Mouse (Mus musculus) gastrocnemius, postnatal 10 days (tissue): ENCODE results near the gene Usp22. TPM values are rescaled to one million over a fixed set of nuclear protein-coding genes. Genes with fewer than 3 reads are reported as not detected.
A peak's percentile ranks its signal among the peaks of the same experiment; 100 is the strongest.
"Not testable (repeated sequence)": the region's sequence is repeated elsewhere in the genome, so short reads cannot be mapped to it uniquely, and the experiment has no call there.

Experiments used
- DNase-seq: peaks from one replicate; pipeline ENCODE4 v3.0.0; 2021; ENCODE audit warnings: mixed read lengths
- long read RNA-seq, 2 experiments: library from polyadenylated mRNA; stranded (forward); transcript quantifications; one replicate each; pipeline ENCODE4 v2.0.0; 2021
- total RNA-seq, 2 experiments: library from RNA; stranded (reverse); gene quantifications; 2 replicates each; pipeline ENCODE4 v1.2.3; 2021

Gene Usp22
- 10 to 100 TPM; 28.1 to 39.3 TPM for total RNA-seq
- long read RNA-seq, experiment 1, full-length matches to known transcripts: 32 of 43 reads
- long read RNA-seq, experiment 1, partial matches to known transcripts: 2 of 43 reads
- long read RNA-seq, experiment 1, other reads (novel, unspliced or antisense): 9 of 43 reads
- long read RNA-seq, experiment 2, full-length matches to known transcripts: 21 of 23 reads
- long read RNA-seq, experiment 2, partial matches to known transcripts: 0 of 23 reads
- long read RNA-seq, experiment 2, other reads (novel, unspliced or antisense): 2 of 23 reads

DNA sequence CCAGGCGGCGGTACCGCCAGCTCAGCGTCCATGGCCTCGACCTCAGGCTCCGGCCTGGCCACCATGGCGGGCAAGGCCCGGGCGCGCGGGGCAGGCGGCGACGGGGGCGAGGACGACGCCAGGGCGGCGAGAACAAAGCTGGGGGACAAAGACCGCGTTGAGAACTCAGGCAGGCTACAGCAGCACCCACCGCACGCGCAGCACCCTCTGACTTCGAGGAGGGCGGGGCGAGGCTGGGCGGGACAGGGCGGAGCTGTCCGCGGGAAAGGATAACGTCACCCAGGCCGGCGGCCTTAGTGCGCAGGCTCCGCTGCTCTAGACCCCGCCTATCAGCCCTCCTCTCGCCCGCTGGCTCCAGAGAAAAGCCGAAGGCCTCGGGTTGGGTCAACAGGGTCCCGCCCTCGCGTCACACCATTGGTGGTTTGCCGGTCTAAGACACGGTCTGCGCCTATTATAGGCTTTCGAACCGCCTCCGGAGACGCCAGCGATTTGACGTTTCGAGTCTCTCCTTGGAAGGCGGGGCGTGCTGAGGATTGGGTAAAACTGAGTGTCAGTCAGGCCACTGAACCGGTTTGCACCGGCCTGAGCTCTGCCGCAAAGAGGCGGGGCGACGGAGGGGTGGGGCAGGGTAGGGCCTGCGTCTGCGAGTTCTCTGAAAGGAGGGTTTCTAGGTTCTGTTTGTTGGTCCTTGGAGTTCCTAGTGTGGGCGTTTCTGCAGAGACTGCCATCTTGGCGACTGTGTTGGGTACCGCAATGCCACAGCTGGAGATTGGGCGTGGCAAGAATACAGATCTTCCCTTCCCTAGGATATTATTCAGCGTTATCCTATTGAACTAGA lies at the start of gene Usp22:
Usp22 (minus strand) TSS at position 235 of the 838 bp plus-strand sequence.
- DNase-seq: peak; percentile 97

DNA sequence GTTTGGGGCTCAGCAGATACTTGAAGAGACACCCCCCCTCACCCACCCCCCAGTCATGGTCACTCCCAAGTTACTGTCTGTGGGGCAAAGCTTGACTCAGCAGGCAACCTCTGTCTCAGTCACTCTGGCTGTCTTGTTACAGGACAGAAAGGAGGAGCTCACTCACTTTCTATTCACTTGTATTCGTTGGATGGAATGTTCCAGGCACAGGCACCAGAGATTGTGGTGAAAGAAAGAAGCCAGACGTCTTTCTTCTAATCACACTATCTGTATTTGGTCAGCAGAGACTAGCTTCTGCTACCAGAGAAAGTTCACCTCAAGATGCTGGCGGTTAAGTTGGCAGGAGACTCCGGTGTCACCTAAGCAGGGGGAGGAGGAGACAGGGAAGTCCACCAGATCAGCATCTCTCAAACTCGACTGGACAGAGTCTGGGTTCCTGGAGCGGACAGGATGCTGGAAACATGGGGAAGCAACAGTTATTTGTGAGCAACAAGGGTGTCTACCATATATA lies 49.4 kb upstream of the Usp22 start:
- DNase-seq: no peak

DNA sequence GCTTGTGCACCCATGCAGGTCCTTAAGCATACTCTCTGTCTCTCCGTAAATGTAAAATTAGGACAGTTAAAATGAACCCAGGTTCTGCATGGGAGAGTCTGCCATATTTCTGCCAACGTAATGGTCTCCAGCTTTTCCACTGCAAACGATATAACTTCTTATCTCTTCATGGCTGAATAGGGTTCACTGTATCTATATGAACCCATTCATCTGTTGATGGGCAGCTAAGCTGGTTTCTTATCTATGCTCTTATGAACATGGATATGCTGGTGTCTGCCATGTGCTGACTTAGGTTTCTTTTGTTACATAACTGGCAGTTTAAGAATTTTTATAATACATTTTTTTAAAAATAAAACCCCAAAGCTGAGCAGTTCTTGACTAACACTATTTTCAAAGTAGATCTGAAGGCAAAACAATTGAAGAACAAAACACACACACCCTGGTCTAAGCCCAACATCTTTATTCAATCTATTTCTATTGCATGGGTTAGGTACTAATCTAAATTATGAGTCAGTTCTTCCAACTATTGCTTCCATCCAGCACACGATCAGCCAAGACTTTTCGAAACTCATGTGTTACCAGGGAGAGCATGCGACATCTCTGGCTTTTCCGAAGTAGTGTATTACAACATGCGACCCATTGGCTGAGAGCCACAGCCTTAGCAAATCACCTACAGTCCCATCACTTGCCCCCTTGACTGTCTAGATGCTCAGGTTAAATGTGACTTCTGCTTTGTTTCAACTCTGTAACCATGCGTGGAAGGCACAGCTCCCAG lies 48.3 kb upstream of the Usp22 start:
- DNase-seq: no peak

DNA sequence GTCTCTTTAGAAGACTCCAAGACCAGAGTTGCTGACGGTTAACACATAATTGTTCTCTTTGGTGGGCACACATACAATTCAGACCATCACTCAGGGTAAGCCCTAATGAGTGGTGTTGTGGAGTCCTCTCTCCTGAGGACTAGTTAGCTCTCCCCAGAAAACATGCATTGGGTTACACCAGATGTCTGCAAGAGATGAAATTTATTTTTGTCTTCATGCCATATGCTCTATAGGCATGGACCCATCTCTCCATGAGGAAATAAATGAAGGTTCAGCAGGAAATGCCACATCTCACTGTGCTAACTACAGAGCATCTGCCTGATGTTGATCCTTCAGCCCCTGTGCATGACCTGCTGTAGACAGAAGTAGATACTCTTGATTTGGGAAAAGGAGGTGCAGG lies 47.2 kb upstream of the Usp22 start:
- DNase-seq: no peak

DNA sequence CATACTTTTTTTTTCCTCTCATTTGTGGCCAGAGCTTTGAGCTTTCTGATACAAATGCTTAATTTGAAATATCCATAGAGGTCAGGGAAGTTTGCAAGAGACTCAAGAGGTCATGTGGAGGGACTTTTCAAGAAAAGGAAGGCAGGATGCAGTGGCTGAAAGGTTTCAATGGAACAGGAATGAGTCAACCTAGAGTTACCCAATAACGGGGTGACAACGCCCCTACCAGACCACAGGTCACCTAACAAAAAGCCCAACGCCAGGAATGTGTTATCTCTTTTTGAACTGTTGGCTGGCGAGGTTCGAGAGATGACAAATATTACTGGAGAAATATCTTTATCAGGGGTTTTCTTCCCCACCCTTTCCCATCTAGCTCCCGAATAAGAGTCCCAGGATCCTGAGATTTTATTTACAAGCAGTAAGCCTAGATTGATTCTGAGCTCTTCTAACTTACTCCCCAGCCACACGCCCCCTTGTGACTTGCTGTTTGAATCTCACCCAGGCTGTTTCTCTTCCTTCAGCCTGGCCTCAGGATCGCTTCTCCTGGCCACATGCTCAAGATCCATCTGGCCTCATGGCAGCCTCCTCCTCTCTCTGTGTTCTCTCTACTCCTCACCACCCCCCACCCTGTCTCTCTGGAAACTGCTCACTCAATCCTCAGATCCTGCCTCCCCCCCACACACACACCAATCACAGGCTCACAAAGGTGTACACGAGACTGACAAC lies 45.5 kb upstream of the Usp22 start:
- no peak for DNase-seq

DNA sequence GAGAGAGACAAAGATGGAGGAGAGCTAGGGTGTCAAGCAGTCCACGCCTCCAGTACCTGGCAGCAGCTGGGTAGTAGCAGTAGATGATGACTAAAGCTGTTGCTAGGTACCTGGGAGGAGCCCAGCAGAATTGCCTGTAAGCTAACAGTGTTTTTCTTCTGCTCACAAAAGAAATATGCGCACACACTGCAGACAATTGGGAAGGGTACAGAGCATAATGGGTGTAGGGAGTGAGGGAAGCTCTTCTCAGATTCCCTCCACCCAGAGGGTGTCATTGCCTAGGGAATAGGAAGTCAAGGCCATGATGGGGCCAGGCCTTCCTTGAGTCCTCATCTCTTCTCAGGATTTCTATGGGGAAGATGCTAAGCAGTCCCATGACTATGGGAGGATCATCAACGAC lies 41.1 kb upstream of the Usp22 start:
- no peak for DNase-seq

DNA sequence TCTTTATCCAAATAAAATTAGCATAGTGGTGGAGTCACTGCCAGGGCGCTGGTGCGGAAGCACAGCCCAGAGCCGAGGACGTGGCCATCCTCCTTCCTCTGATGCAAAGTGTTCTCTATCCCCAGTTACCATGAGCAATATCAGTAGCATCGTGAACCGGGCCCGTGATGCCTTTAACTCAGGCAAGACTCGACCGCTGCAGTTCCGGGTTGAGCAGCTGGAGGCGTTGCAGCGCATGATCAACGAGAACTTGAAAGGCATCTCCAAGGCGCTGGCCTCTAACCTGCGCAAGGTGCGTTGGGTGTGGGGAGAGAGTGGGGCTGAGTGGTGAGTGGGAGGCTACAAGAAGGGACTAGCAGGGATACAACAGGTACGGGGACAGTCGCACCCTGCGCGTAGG lies 37.2 kb upstream of the Usp22 start:
- no peak for DNase-seq

DNA sequence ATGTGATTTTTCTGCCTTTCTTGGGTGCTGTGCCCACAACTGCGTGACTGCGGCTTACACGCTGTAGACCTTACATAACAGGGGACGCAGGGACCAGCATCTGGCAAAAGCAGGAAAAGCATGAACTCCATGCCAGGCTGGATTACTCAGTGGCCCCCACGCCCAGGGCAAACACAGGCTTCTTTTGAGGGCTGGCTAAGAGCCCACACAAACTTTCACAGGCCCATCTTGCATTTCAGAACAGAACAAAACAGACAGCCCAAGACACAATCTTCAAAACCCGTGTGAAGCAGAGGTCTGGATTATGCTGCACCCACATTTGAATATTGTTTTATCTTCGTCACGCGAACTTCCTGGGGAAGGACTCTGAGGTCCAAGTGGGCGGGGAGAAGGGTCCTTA lies 33.5 kb upstream of the Usp22 start:
- no peak for DNase-seq

DNA sequence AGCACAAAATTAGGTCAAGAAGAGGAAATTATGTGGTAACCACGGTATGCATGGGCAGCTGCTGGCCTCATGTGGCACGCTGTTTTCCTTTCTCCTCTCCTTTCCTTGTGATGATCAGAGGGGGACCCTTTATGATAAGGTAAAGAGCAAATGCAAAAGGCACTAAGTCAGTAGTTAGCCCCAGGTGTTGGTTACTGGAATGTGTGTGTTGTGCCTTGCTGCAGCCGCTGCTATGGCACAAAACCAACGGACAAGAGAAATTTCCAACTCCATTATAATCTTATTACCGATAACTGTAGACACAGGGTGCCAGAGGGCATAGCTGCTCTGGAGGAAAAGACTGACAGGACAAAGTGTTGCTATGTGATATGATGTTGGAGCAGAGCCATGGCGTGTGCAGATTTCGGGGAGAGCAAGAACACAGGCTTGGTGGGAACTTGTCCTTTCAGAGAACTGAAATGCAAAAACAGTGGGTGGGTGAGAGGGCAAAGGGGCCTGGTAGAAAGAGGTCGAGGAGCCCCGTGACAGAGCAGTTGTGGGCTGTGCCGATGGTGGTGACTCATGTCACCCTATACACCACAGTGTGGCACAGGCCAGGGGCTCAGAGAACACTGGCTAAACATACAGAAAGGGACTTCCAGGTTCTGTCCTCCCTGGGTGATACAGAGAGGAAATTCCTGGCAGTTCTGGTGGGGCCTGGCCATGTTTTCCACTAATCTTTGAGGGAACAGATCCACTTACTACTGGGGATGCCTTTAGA lies 32.8 kb upstream of the Usp22 start, which contains the start of gene Aldh3a1:
Aldh3a1 (plus strand) TSS at position 51 of the 760 bp plus-strand sequence.
- DNase-seq: no peak

DNA sequence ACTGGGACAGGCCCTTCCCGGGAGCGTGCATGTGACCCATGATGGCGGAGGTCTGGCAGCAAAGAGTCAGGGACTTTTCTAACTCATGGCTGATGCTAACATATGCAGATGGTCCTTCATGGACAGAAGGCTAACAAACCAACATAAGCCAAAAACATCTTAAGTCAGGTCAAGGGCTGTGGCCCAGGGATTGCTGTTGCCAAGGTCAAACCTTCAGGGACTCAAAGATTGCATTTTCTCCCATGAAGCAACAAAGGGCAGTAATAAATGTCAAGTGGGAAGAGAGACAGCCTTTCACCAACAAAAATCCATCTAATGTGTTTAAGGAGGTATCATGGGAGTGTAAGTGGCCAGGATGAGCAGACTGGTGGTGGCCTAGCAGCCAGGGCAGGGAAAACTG lies 31.3 kb upstream of the Usp22 start:
- no peak for DNase-seq

DNA sequence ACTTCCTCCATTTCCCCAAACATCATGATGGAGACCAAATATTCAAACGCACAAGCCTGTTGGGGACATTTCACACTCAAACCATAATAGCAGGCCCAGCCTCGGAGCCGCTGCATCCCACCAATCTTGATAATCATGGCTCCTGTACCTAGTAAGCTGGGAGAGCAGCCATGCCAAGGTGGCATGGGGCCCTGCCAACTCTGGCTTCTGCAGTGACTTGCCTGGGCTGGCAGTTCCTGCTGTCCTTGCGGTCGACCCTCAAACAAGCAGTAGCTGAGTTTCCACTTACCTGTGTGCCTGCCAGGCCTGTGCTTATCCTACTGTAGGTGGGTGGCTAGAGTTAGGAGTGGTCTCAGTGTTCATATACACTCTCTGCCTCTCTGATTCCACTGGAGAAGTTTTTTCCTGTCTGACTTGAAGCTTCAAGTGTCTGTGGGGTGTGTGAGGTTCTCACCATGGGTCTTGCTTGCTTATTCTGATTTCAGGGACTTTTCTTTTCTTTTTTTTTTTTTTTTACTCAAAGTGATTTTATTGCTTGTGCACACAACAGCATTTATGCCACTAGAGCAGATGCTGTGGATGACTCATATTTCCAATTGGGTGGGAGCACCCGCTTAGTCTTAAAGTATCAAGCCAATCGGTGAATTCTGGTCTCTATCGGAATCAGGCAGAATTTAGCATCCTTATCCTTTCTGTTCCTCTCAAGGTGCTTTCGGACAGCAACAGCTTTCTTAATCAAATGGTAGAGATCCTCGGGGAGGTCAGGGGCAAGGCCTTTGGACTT lies 30.5 kb upstream of the Usp22 start:
- DNase-seq: no peak

DNA sequence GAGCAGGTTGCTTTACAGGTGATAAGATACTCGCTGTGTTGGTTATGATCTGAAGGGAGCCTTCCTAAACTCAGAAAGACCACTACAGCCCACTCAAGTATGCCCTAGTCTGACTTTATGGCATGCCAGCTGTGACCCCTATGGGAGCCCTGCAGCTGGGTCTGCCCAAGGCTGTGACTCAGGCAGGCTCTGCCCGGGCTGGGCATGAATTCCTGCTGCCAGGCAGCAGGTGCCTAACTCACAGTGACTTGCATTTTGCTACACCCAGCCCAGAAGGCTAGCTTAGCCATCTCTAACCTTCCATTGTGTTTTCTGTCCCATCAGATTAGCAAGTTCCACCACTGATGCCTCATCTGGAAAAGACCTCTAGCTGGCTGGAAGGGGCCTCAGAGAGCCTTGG lies 28.0 kb upstream of the Usp22 start:
- DNase-seq: no peak

DNA sequence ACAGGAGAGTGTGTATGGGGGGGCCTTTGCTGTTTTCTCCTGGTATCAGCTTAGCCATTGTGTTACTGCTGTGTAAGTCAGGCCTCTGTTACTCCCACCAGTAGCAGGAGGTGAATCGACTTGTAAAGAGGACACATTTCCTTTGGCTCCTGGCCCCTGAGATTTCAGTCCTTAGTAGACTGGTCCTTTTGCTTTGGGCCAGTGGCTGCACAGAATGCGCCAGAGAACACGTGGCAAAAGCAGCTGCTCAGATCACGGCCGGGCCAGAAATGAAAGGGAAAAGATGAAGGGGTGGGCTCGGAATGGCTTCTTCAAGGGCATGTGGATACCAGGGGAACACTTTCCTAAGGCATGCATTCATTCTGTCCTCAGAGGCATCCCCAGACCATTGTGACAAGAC lies 27.3 kb upstream of the Usp22 start:
- DNase-seq: no peak

DNA sequence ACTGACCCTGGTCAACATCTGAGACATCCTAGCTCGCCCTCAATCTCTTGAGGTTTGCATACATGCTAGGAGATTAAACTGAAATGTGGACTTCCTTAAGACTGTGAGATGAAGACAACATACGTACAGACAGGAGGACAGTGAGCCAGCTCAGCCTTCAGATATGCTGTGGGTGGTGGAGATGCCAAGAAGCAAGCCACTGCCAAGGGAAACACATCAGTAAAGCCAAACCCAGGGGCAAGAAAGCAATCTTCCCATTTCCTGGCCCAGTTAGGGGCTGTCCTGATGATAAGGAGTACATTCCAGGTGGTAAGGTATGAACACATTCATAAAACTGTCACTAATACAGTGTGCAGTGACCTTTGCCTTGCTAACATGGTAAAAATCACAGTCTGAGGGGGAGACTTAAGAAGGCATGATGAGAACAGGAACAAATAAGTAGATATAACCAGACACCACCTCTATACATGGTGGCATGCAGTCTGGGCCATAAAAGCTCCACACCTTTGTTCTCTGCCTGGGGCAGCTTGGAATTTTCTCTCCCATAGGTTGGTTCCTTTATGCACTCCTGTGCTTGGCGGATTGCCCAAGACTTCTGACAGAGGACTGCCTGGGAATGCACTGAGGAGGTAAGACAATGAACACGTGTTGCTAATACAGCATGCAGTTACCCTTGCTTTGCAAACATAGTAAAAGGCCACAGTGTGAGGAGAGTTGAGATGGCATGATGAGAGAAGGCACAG lies 24.9 kb upstream of the Usp22 start:
- DNase-seq: no peak

DNA sequence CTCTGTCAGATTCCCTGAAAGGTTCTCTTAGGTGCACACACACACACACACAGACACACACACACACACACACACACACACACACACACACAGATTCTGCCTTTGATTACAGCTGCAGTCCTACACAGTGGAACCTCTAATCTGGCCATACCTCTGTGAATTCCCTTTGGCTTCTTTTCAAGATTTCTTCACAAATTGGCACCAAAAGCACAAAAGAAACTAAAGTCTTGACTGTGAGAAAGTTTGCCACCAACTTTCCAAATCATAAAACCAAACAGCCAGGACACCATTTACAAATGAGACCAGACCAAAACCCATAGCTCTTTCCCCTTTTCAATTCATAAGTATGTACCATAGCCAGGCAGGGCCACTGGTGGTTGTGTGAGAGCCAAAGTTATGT lies 23.1 kb upstream of the Usp22 start:
- no peak for DNase-seq

DNA sequence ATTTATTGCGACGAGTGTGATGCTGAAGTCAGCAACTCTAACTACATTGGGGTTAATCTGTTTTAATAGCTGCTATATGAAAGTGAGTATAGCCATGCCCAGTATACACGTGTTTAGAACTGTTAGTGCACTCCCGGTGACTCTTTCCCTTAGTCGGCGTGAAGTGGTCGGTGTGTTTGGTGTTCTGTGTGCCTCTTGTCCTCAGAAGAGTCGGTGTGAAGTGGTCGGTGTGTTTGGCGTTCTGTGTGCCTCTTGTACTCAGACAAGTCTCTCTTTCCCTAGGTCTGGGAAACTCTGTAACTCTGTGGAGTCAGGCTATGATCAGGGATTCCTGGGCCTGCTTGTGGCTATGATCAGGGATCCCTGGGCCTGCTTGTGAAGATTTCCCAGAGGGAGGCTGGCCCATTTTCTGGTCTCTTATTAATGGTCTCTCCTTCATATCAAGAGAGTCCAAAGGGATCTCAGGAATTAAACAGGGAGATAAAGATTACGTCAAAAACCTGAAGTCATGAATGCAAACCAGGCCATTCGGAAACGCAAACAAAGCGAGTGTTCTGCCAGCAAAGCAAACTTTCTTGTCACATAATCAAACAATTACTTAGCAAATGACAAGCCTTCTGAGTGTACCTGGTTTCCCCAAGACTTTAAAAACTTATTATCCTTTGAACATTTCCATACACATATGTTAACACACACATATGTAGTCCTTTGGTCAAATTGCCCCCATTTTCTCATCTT lies 21.9 kb upstream of the Usp22 start:
- DNase-seq: no peak

DNA sequence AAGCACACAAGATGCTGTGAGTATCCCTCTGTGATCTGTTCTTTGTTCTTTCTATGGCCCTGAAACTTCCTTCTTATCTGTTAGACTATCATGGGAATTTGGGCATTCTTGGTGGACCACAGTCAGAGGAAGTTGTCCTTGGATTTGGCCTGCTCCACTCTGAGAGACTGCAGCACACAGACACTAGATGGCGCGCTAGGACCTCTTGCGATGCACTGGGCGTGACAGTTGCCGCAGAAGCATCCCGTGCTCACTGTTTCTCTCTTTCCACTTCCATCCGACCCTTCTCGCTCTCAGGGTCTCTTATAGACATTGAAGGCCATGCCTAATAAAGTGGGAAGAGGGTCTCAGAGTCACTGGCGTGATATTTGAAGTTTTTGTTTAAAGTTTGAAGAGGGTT lies 18.5 kb upstream of the Usp22 start:
- DNase-seq: peak; percentile 88

DNA sequence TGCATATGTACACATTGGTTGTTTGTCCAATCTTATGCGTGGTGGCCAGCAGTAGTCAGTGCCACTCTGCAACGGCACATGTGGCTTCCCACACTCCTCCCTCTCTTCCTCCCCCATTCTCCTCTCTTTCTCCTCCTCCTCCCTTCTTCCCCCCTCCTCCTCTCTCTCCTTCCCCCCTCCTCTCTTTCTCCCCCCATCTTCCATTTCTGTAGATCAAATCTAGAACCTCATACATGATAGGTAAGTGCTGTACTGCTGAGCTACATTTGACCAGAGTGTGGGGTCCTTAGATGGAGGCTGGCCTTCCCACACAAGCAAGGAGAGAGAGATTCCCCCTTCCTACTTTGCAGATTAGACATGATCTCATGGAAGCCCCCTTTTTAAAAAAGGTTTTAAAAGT lies 17.9 kb upstream of the Usp22 start:
- no peak for DNase-seq

DNA sequence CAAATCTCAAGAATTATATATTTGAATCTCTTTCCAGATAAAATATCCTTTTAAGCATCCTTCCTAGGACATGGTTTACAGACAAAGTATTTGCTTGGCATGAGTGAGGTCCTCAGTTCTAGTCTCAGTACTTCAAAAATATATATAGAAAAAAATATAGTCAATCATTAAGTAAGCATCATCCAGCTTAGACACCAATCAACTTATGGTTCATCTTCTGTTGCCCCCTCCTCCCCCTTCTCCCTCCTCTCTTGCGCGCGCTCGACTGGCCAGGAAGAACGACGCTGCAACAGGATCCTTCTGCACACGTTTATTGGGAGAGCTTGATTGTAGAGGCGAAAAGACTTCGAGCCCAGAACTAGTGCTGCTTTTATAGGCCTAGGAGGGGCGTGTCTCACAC lies 17.3 kb upstream of the Usp22 start:
- DNase-seq: not testable (repeated sequence)
